Mouse (Mus musculus) spleen, postnatal 14 days (tissue): ENCODE measurements around the gene Lrfn2.

ENCODE experiments used
- DNase-seq, 2 experiments: peaks; one replicate each; pipeline ENCODE4 v3.0.0; 2021 to 2022; ENCODE audit warnings: low spot score in 2 of 2

Gene Lrfn2

GRCm38 (mm10) chr17:48931621-48932405 lies at the start of gene Lrfn2:
TSS of gene Lrfn2 (plus strand) at chr17:48932379.
- DNase-seq = peak; percentile 11 to 30

- no peak for DNase-seq
Measured at GRCm38 (mm10) chr17:48887472-48888385, 44.5 kb upstream of the Lrfn2 start.

GRCm38 (mm10) chr17:48905286-48906040 lies 26.7 kb upstream of the Lrfn2 start:
- DNase-seq = no peak

- no peak for DNase-seq
Measured at GRCm38 (mm10) chr17:48913437-48913836, 18.7 kb upstream of the Lrfn2 start.

GRCm38 (mm10) chr17:48917411-48917810 lies 14.8 kb upstream of the Lrfn2 start:
- no peak for DNase-seq

- DNase-seq = no peak
Measured at GRCm38 (mm10) chr17:48918458-48918857, 13.7 kb upstream of the Lrfn2 start.

DNA sequence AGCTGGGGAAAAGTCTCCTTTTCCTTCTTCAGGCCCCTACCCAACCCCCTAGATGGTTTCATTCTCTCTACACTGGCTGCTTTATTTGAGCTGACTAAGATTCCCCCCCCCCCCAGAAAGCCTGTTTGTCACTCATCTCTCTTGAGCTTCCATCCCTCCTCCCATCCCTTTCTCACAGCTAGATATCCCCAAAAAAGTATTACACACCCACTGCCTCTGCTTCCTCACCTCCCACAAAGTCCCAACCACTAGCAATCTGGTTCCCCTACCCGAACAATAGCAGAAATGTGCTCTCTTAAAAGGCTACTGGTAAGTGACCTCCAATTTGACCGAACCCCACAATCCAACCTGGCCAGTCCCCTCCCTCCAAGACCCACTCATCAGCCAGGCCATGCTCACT lies 9.3 kb upstream of the Lrfn2 start:
- no peak for DNase-seq

DNA sequence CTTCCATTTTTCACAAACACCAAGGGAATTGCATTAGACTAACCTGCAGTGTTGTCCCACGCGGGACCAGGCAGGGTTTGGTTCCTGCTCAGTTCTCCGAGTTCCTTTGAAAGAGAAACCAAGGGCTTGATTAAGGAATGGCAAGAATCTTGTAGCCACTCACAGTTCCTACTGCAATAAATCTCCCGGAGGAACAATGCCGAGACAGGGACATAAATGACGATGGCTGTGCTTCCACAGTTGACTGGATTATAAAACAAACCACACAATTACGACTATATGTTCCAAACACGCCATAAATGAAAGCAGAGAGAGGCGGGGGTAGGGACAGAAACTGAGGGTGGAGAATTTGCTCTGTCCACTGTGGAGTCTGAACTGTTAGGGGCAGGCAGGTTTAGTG lies 6.8 kb upstream of the Lrfn2 start:
- DNase-seq = no peak

DNA sequence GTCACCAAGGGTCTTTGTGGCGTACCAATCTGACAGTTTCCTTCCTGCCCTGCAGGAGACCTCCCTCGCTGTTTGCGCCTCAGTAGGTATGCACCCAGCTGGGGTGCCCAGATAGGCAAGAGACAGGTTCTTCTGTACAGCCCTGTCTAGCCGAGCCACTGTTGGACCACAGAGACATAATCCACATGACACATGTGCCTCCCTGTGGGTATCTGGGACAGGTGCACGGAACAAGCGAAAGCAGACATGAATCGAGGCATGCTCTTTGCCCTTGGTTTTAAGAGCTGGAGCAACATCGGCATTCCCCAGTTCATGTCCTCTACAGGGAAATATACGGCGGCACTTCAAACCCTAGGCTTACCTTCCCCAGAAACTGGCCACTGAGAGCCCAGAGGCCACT lies 1.2 kb upstream of the Lrfn2 start:
- DNase-seq = no peak

GRCm38 (mm10) chr17:48932406-48932906 lies 277 bp downstream of the Lrfn2 start:
- no peak for DNase-seq

- DNase-seq = no peak
Measured at GRCm38 (mm10) chr17:48932916-48933315, 737 bp downstream of the Lrfn2 start.

- DNase-seq = no peak
Measured at GRCm38 (mm10) chr17:48935201-48935600, 3.0 kb downstream of the Lrfn2 start.

DNA sequence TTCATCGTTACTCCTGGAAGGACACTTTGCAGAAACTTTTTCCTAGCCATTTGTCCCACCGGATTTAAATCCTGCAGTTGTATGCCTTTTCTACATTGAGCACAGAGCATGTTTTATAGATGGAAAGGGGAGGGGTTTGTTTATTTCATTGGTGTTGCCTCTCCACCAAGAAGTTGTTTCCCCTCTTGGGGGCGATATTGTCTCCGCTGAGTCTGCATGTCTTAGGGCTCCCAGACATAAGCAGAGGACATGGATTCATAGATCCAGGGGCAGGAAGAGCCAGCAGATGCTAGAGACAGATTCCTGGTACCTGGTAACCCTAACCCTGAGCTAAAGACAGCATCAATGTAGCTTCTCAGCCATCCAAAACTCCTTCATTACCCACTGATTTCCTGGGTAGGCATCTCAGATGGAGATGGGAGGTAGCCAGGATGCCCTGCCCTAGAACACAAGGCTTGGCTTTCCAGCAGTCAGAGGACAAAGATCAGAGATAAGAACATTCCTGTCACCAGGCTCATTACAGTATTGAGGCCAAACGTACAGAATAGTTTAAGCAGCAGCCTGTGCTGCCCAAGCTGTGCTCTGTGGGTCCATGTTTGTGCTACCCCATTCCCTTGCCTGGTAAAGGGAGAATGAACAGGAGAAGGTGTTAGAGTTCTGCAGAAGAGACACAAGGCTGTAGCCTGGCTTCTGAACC lies 4.4 kb downstream of the Lrfn2 start:
- DNase-seq = no peak

DNA sequence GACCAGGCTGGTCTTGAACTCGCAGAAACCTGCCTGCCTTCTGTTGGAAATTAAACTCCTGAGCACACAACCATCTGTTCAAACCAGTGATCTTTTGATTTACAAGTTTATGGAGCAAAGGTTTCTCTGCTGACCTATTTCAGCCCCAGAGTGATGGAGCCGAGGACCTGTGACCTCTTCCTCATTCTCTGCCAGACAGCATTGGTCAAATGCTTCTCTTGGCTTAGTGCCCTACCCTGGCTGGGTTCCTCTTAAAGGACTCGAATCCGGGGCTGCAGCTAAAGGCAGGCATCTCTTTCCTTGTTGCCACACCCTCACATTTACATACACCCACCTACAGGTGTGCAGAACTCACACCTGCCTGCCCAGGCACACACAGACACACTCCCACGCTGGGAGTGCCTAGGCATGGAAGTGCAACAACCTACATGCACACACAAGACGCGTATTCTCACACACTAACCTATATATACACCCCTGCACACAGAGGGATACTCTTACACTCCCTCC lies 6.6 kb downstream of the Lrfn2 start:
- DNase-seq = no peak

GRCm38 (mm10) chr17:48946315-48946714 lies 14.1 kb downstream of the Lrfn2 start:
- DNase-seq = no peak

- no peak for DNase-seq
Measured at GRCm38 (mm10) chr17:48946765-48947164, 14.6 kb downstream of the Lrfn2 start.

- no peak for DNase-seq
Measured at GRCm38 (mm10) chr17:48951250-48951649, 19.1 kb downstream of the Lrfn2 start.

- no peak for DNase-seq
Measured at GRCm38 (mm10) chr17:48956033-48956631, 24.0 kb downstream of the Lrfn2 start.

DNA sequence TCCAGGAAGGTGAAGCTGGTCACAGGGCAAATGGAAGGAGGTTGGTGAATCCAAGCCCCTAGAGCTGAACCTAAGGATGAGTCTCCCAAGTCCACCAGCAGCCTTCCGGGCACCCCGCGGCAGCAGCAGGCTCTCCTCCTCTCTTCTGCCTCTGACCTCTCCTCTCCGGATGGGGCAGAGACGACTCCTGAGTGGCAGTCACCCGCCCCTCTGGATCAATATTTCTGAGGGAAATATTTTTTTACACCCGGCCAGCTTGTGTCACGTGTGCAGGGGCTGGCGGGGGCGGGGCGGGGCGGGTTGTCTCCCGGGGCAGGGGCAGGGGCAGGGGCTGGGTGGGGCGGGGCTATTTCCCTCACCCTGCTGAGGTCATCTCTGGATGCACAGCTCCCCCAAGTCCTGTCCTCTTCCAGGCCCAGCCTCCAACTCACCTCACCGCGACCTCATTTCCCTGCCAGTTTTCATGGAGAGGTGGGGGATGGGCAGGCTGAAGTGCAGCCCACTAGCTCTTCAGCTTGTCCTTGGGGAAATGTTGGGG lies 28.1 kb downstream of the Lrfn2 start:
- no peak for DNase-seq

DNA sequence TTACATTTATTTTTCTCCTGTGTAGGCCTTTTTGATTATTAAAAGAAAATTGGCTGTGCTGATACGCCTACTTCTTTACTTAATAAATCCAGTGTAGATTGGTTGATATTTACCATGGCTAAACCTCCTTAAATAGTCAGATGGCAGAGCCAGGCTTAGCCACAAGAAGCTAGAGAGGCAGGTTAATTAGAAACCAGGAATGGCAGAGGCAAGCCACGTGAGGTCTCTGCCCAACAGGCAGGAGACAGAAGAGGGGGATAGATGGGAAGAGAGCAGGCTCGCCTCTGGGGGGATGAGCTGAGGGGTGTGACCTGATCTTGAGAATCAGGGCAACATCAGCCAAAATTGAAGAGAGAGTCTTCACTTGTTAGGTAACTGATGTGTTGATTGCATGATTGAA lies 30.5 kb downstream of the Lrfn2 start:
- no peak for DNase-seq
